Mouse (Mus musculus): ENCODE data around the gene Gm12258. TPM values are rescaled to one million over a fixed set of nuclear protein-coding genes. Genes with fewer than 3 reads are reported as not detected.

The Gm12258 gene
- polyA plus RNA-seq, 2 experiments, result 1.3 to 2.8 TPM

- Histone ChIP-seq H3K4me3 (ENCODE audit: insufficient read depth in 1 of 2, low read depth in 2 of 2, low read length in 2 of 2) (no peak overlapping the region), H3K4me2 (ENCODE audit: low read depth) (no peak overlapping the region), H3K9me3 (ENCODE audit: control insufficient read depth, low read length) (no peaks in the 10 kb centered on the region), H3K27ac (no peak overlapping the region), H3K36me3 (replicated peaks; ENCODE audit: control insufficient read depth, insufficient read depth, low read depth) (no peaks in the 10 kb centered on the region), H3K9ac (replicated peaks) (no peak overlapping the region), H3K27me3 (ENCODE audit: control insufficient read depth, insufficient read depth, low read length) (no peaks in the 10 kb centered on the region), H3K4me1 (replicated peaks; ENCODE audit: control insufficient read depth in 2 of 2, insufficient read depth in 2 of 2, low read length in 1 of 2) (peaks cover 6 to 8% of the 10 kb centered on the region in 2 experiments; a peak in 2 of 4 replicates)
- no peak for DNase-seq (ENCODE audit: low read depth in 3 of 3, low spot score in 3 of 3)
- TF ChIP-seq CTCF (IDR thresholded peaks at IDR 0.05; ENCODE audit: low read depth) (no peak), EP300 (IDR thresholded peaks at IDR 0.05; ENCODE audit: low read depth) (no peak)
- 67% methylated on average over 4 of the region's 4 CpGs for WGBS (ENCODE audit: insufficient replicate concordance)
- ATAC-seq (ENCODE audit: insufficient read depth), result no peak
These were observed 24.0 kb downstream of the Gm12258 start for GRCm38 (mm10) chr11:58870961-58871360.

GRCm38 (mm10) chr11:58883756-58884155 is 36.8 kb downstream of the Gm12258 start:
- DNase-seq (ENCODE audit: low read depth in 3 of 3, low spot score in 3 of 3), result no peak
- no peaks in the 10 kb centered on the region for H3K4me1 ChIP-seq (replicated peaks; ENCODE audit: control insufficient read depth in 2 of 2, insufficient read depth in 2 of 2, low read length in 1 of 2)
- no peak for ATAC-seq (ENCODE audit: insufficient read depth)
- no peak for TF ChIP-seq EP300 (IDR thresholded peaks at IDR 0.05; ENCODE audit: low read depth)
- no peak for TF ChIP-seq CTCF (IDR thresholded peaks at IDR 0.05; ENCODE audit: low read depth)
- no peak overlapping the region for H3K27ac ChIP-seq
- H3K9ac ChIP-seq (replicated peaks), result no peak overlapping the region
- no peak overlapping the region for H3K4me3 ChIP-seq (ENCODE audit: insufficient read depth in 1 of 2, low read depth in 2 of 2, low read length in 2 of 2)
- WGBS (ENCODE audit: insufficient replicate concordance), result 62% methylated on average over 8 of the region's 8 CpGs
- no peaks in the 10 kb centered on the region for H3K9me3 ChIP-seq (ENCODE audit: control insufficient read depth, low read length)
- H3K36me3 ChIP-seq (replicated peaks; ENCODE audit: control insufficient read depth, insufficient read depth, low read depth), result peaks cover 12% of the 10 kb centered on the region
- no peak overlapping the region for H3K4me2 ChIP-seq (ENCODE audit: low read depth)
- H3K27me3 ChIP-seq (ENCODE audit: control insufficient read depth, insufficient read depth, low read length), result no peaks in the 10 kb centered on the region

- Histone ChIP-seq H3K27ac (no peak overlapping the region), H3K4me2 (ENCODE audit: low read depth) (no peak overlapping the region), H3K9ac (replicated peaks) (no peak overlapping the region), H3K4me3 (ENCODE audit: insufficient read depth in 1 of 2, low read depth in 2 of 2, low read length in 2 of 2) (no peak overlapping the region), H3K36me3 (replicated peaks; ENCODE audit: control insufficient read depth, insufficient read depth, low read depth) (peaks cover 60% of the 10 kb centered on the region), H3K4me1 (replicated peaks; ENCODE audit: control insufficient read depth in 2 of 2, insufficient read depth in 2 of 2, low read length in 1 of 2) (no peaks in the 10 kb centered on the region), H3K9me3 (ENCODE audit: control insufficient read depth, low read length) (no peaks in the 10 kb centered on the region), H3K27me3 (ENCODE audit: control insufficient read depth, insufficient read depth, low read length) (no peaks in the 10 kb centered on the region)
- TF ChIP-seq CTCF (IDR thresholded peaks at IDR 0.05; ENCODE audit: low read depth) (no peak), EP300 (IDR thresholded peaks at IDR 0.05; ENCODE audit: low read depth) (no peak)
- no peak for ATAC-seq (ENCODE audit: insufficient read depth)
- WGBS (ENCODE audit: insufficient replicate concordance), result 85% methylated on average over 10 of the region's 10 CpGs
- DNase-seq (ENCODE audit: low read depth in 3 of 3, low spot score in 3 of 3), result no peak
These were observed 43.6 kb downstream of the Gm12258 start for GRCm38 (mm10) chr11:58890511-58890910.

- Histone ChIP-seq H3K9ac (replicated peaks) (no peak overlapping the region), H3K9me3 (ENCODE audit: control insufficient read depth, low read length) (no peaks in the 10 kb centered on the region), H3K27ac (no peak overlapping the region), H3K4me2 (ENCODE audit: low read depth) (no peak overlapping the region), H3K36me3 (replicated peaks; ENCODE audit: control insufficient read depth, insufficient read depth, low read depth) (peaks cover 86% of the 10 kb centered on the region), H3K27me3 (ENCODE audit: control insufficient read depth, insufficient read depth, low read length) (no peaks in the 10 kb centered on the region), H3K4me3 (ENCODE audit: insufficient read depth in 1 of 2, low read depth in 2 of 2, low read length in 2 of 2) (no peak overlapping the region), H3K4me1 (replicated peaks; ENCODE audit: control insufficient read depth in 2 of 2, insufficient read depth in 2 of 2, low read length in 1 of 2) (no peaks in the 10 kb centered on the region)
- WGBS (ENCODE audit: insufficient replicate concordance), result 84% methylated on average over 6 of the region's 6 CpGs
- no peak for DNase-seq (ENCODE audit: low read depth in 3 of 3, low spot score in 3 of 3)
- ATAC-seq (ENCODE audit: insufficient read depth), result no peak
- TF ChIP-seq CTCF (IDR thresholded peaks at IDR 0.05; ENCODE audit: low read depth), result no peak
- TF ChIP-seq EP300 (IDR thresholded peaks at IDR 0.05; ENCODE audit: low read depth), result no peak
These were observed 47.5 kb downstream of the Gm12258 start for GRCm38 (mm10) chr11:58894456-58894855.

- no peak overlapping the region for H3K4me2 ChIP-seq (ENCODE audit: low read depth)
- no peak overlapping the region for H3K9ac ChIP-seq (replicated peaks)
- H3K9me3 ChIP-seq (ENCODE audit: control insufficient read depth, low read length), result no peaks in the 10 kb centered on the region
- WGBS (ENCODE audit: insufficient replicate concordance), result 91% methylated on average over 6 of the region's 6 CpGs
- H3K27me3 ChIP-seq (ENCODE audit: control insufficient read depth, insufficient read depth, low read length), result no peaks in the 10 kb centered on the region
- H3K27ac ChIP-seq, result no peak overlapping the region
- TF ChIP-seq EP300 (IDR thresholded peaks at IDR 0.05; ENCODE audit: low read depth) (no peak), CTCF (IDR thresholded peaks at IDR 0.05; ENCODE audit: low read depth) (no peak)
- peaks cover 14 to 16% of the 10 kb centered on the region in 2 experiments for H3K4me1 ChIP-seq (replicated peaks; ENCODE audit: control insufficient read depth in 2 of 2, insufficient read depth in 2 of 2, low read length in 1 of 2)
- ATAC-seq (ENCODE audit: insufficient read depth) (no peak), DNase-seq (ENCODE audit: low read depth in 3 of 3, low spot score in 3 of 3) (no peak)
- H3K36me3 ChIP-seq (replicated peaks; ENCODE audit: control insufficient read depth, insufficient read depth, low read depth), result peaks cover 83% of the 10 kb centered on the region
- no peak overlapping the region for H3K4me3 ChIP-seq (ENCODE audit: insufficient read depth in 1 of 2, low read depth in 2 of 2, low read length in 2 of 2)
These were observed 50.5 kb downstream of the Gm12258 start for GRCm38 (mm10) chr11:58897485-58897884.
